ENCODE assay signal across 12 mouse cellular contexts in genomic region chr5:64365187-64366066, GRCm38 (mm10).
A peak's percentile ranks its signal among the peaks of the same experiment; 100 is the strongest.
DNase-seq lines count a peak whose midpoint lies in the region; ATAC-seq lines count a peak whose summit lies in the region.
"Had no signal": no experiment of that assay in that cellular context is flagged by ENCODE, and none has a peak within 500 bp of the region (broad histone marks: within the 10 kb centered on the region; RNA-seq: fewer than 3 reads in every experiment).

No protein-coding gene starts in this region.

- H3K4me3 ChIP-seq in limb, embryonic 13.5 days = no peak overlapping the region
- H3K4me3 ChIP-seq in limb, embryonic 10.5 days = no peak overlapping the region
- H3K4me3 ChIP-seq in forebrain, embryonic 15.5 days = no peak overlapping the region
- H3K4me3 ChIP-seq in kidney, embryonic 14.5 days (ENCODE audit: low read length) = no peak overlapping the region
- H3K4me3 ChIP-seq: midbrain, embryonic 15.5 days had no signal

- H3K27me3 ChIP-seq in limb, embryonic 13.5 days = no peaks in the 10 kb centered on the region
- H3K27me3 ChIP-seq in limb, embryonic 10.5 days (ENCODE audit: low read depth, poor library complexity, severe bottlenecking) = no peaks in the 10 kb centered on the region
- no peaks in the 10 kb centered on the region for H3K27me3 ChIP-seq in forebrain, embryonic 15.5 days
- no peaks in the 10 kb centered on the region for H3K27me3 ChIP-seq in kidney, embryonic 14.5 days (ENCODE audit: control insufficient read depth, insufficient read depth, low read length)
- H3K27me3 ChIP-seq: midbrain, embryonic 15.5 days had no signal

- no peak overlapping the region for H3K9ac ChIP-seq in limb, embryonic 13.5 days
- H3K9ac ChIP-seq in forebrain, embryonic 15.5 days (replicated peaks) = no peak overlapping the region
- H3K9ac ChIP-seq in kidney, embryonic 14.5 days (ENCODE audit: low read depth, low read length) = no peak overlapping the region
- H3K9ac ChIP-seq: midbrain, embryonic 15.5 days had no signal

- H3K36me3 ChIP-seq in limb, embryonic 13.5 days = no peaks in the 10 kb centered on the region
- no peaks in the 10 kb centered on the region for H3K36me3 ChIP-seq in limb, embryonic 10.5 days
- H3K36me3 ChIP-seq in forebrain, embryonic 15.5 days = no peaks in the 10 kb centered on the region
- no peaks in the 10 kb centered on the region for H3K36me3 ChIP-seq in kidney, embryonic 14.5 days (ENCODE audit: control insufficient read depth, insufficient read depth, low read length)
- H3K36me3 ChIP-seq: midbrain, embryonic 15.5 days had no signal

- H3K27ac ChIP-seq in limb, embryonic 13.5 days = 0 out of 2 replicates have a peak overlapping the region, but pooled peaks have one; percentile 28
- H3K27ac ChIP-seq in limb, embryonic 10.5 days = no peak overlapping the region
- peak overlapping the region; percentile 65 for H3K27ac ChIP-seq in forebrain, embryonic 15.5 days (replicated peaks)
- H3K27ac ChIP-seq in kidney, embryonic 14.5 days (ENCODE audit: low read depth, low read length) = no peak overlapping the region; the same call in 1 of the 2 replicates

- no peak overlapping the region; the same call in 1 of the 2 replicates for H3K4me2 ChIP-seq in limb, embryonic 13.5 days (replicated peaks)
- no peak overlapping the region for H3K4me2 ChIP-seq in forebrain, embryonic 15.5 days (replicated peaks)
- no peak overlapping the region for H3K4me2 ChIP-seq in kidney, embryonic 14.5 days (replicated peaks; ENCODE audit: low read depth, low read length)
- H3K4me2 ChIP-seq: midbrain, embryonic 15.5 days had no signal

- 74% methylated on average over 11 of the region's 11 CpGs for WGBS in limb, embryonic 13.5 days
- 90% methylated on average over 11 of the region's 11 CpGs for WGBS in limb, embryonic 10.5 days
- 53% methylated on average over 11 of the region's 11 CpGs for WGBS in forebrain, embryonic 15.5 days
- 86% methylated on average over 11 of the region's 11 CpGs for WGBS in kidney, embryonic 14.5 days

- DNase-seq in gastrocnemius, postnatal 14 days = peak; percentile 22
- no peak for DNase-seq in gastrocnemius, adult 8-10 months (ENCODE audit: low spot score in 2 of 2)
- DNase-seq in limb, embryonic 10.5 days (ENCODE audit: low spot score) = no peak
- DNase-seq in Muller cell, postnatal 12 days (ENCODE audit: inconsistent ontology term) = peak; percentile 78
- DNase-seq in ovary, adult 18-20 months (ENCODE audit: low spot score) = no peak
- DNase-seq: cerebellum, adult 18-20 months; thymus, postnatal 14 days had no signal

- intact Hi-C loops in gastrocnemius, postnatal 14 days (cut with DNase I; ENCODE audit: low total_unique reads) = no loop called here

- H3K9me3 ChIP-seq in limb, embryonic 13.5 days = no peaks in the 10 kb centered on the region
- H3K9me3 ChIP-seq in limb, embryonic 10.5 days (replicated peaks) = no peaks in the 10 kb centered on the region
- H3K9me3 ChIP-seq in forebrain, embryonic 15.5 days = no peaks in the 10 kb centered on the region
- H3K9me3 ChIP-seq in kidney, embryonic 14.5 days (ENCODE audit: control insufficient read depth, low read length) = no peaks in the 10 kb centered on the region
- H3K9me3 ChIP-seq: midbrain, embryonic 15.5 days had no signal

- no peak for ATAC-seq in limb, embryonic 13.5 days (ENCODE audit: low FRiP score, low read depth)
- 0 out of 2 replicates have a peak, but pooled peaks have one; percentile 7 for ATAC-seq in forebrain, embryonic 15.5 days (replicated peaks)
- no peak for ATAC-seq in kidney, embryonic 14.5 days (ENCODE audit: low FRiP score, low TSS enrichment)
- ATAC-seq: activated CD4-positive, CD25-positive, alpha-beta regulatory T cell, adult 4 months had no signal

- H3K4me1 ChIP-seq in limb, embryonic 13.5 days = peaks cover 34% of the 10 kb centered on the region
- peaks cover 21% of the 10 kb centered on the region for H3K4me1 ChIP-seq in limb, embryonic 10.5 days
- peaks cover 40% of the 10 kb centered on the region for H3K4me1 ChIP-seq in forebrain, embryonic 15.5 days
- H3K4me1 ChIP-seq in kidney, embryonic 14.5 days (ENCODE audit: control insufficient read depth, insufficient read depth, low read length) = peaks cover 29% of the 10 kb centered on the region

Comparison
In these comparisons a context has a peak if more than half of its experiments do, and no peak if none do; other contexts are left out.
1. DNase-seq: peak in gastrocnemius, postnatal 14 days (single experiment) and Muller cell, postnatal 12 days (single experiment); none in gastrocnemius, adult 8-10 months (0 of 2), limb, embryonic 10.5 days (single experiment) and ovary, adult 18-20 months (single experiment).
2. H3K27ac ChIP-seq: peak in limb, embryonic 13.5 days (single experiment) and forebrain, embryonic 15.5 days (single experiment); none in limb, embryonic 10.5 days (single experiment) and kidney, embryonic 14.5 days (single experiment).